Mouse (Mus musculus) midbrain, embryonic 12.5 days (tissue): ENCODE measurements at regions not wholly inside any gene's neighbourhood (a gene's known extent, or its start where the extent isn't known, plus 50 kb on each side); places are given as distances from the start of the nearest gene placed in this dataset.
"Not testable (repeated sequence)": the region's sequence is repeated elsewhere in the genome, so short reads cannot be mapped to it uniquely, and the experiment has no call there.

Experiments
- ATAC-seq: fragments of 200-750 bp; cut with Nextera tagmentation; 2 replicates; pipeline ENCODE4 v1.8.0; 2017; ENCODE audit warnings: low read depth, moderate TSS enrichment, moderate library complexity; ENCODE audit not compliant: low FRiP score
- H3K27ac ChIP-seq: fragments of 300-500 bp; sonication (generic); replicated peaks from 2 replicates; pipeline ENCODE4 v1.5.1; 2016; ENCODE audit warnings: mild to moderate bottlenecking
- H3K27me3 ChIP-seq: fragments of 300-500 bp; sonication (generic); 2 replicates; pipeline ENCODE4 v1.6.1; 2016; ENCODE audit warnings: mild to moderate bottlenecking
- H3K36me3 ChIP-seq: fragments of 300-500 bp; sonication (generic); 2 replicates; pipeline ENCODE4 v1.6.1; 2016
- H3K4me1 ChIP-seq: fragments of 300-500 bp; sonication (generic); 2 replicates; pipeline ENCODE4 v1.6.1; 2016
- H3K4me2 ChIP-seq: fragments of 300-500 bp; sonication (generic); replicated peaks from 2 replicates; pipeline ENCODE4 v1.6.1; 2016; ENCODE audit warnings: mild to moderate bottlenecking, moderate library complexity
- H3K4me3 ChIP-seq: fragments of 300-500 bp; sonication (generic); 2 replicates; pipeline ENCODE4 v1.5.1; 2016; ENCODE audit warnings: mild to moderate bottlenecking
- H3K9ac ChIP-seq: fragments of 300-500 bp; sonication (generic); replicated peaks from 2 replicates; pipeline ENCODE4 v1.6.1; 2016; ENCODE audit warnings: mild to moderate bottlenecking, moderate library complexity
- H3K9me3 ChIP-seq: fragments of 300-500 bp; sonication (generic); 2 replicates; pipeline ENCODE4 v1.6.1; 2016; ENCODE audit warnings: mild to moderate bottlenecking
- WGBS: fragments of 180-500 bp; shearing (Covaris S2); methylation state at CpG from one replicate; pipeline ENCODE4 v1.1.7; 2016; 5-methylcytosine and 5-hydroxymethylcytosine counted together

- Histone ChIP-seq H3K4me3 (no peak overlapping the region), H3K36me3 (no peaks in the 10 kb centered on the region), H3K9me3 (no peaks in the 10 kb centered on the region), H3K9ac (no peak overlapping the region), H3K27me3 (no peaks in the 10 kb centered on the region), H3K4me2 (no peak overlapping the region), H3K27ac (no peak overlapping the region), H3K4me1 (no peaks in the 10 kb centered on the region)
- WGBS = 92% methylated on average over 4 of the region's 4 CpGs
- no peak for ATAC-seq
These were observed 96.4 kb upstream of the C6 start for GRCm38 (mm10) chr15:4630611-4631010.

GRCm38 (mm10) chr15:4641666-4642065, 85.3 kb upstream of the C6 start:
- no peak for ATAC-seq
- Histone ChIP-seq H3K9me3 (no peaks in the 10 kb centered on the region), H3K4me1 (peaks cover 16% of the 10 kb centered on the region; the same call in 1 of the 2 replicates), H3K4me2 (no peak overlapping the region), H3K27ac (no peak overlapping the region), H3K27me3 (no peaks in the 10 kb centered on the region), H3K36me3 (no peaks in the 10 kb centered on the region), H3K4me3 (no peak overlapping the region), H3K9ac (no peak overlapping the region)
- 93% methylated on average over 4 of the region's 4 CpGs for WGBS

- H3K36me3 ChIP-seq = no peaks in the 10 kb centered on the region
- H3K4me2 ChIP-seq = no peak overlapping the region
- no peak overlapping the region for H3K9ac ChIP-seq
- peaks cover 16% of the 10 kb centered on the region; the same call in 1 of the 2 replicates for H3K4me1 ChIP-seq
- no peak overlapping the region for H3K27ac ChIP-seq
- WGBS = 59% methylated on average over 4 of the region's 4 CpGs
- ATAC-seq = no peak
- no peaks in the 10 kb centered on the region for H3K27me3 ChIP-seq
- no peak overlapping the region for H3K4me3 ChIP-seq
- H3K9me3 ChIP-seq = no peaks in the 10 kb centered on the region
These were observed 84.1 kb upstream of the C6 start for GRCm38 (mm10) chr15:4642859-4643258.

- Histone ChIP-seq H3K9ac (no peak overlapping the region), H3K4me1 (peaks cover 16% of the 10 kb centered on the region; the same call in 1 of the 2 replicates), H3K27me3 (no peaks in the 10 kb centered on the region), H3K36me3 (no peaks in the 10 kb centered on the region), H3K27ac (peak overlapping the region; percentile 78), H3K4me2 (no peak overlapping the region), H3K9me3 (no peaks in the 10 kb centered on the region), H3K4me3 (no peak overlapping the region)
- peak; percentile 94 for ATAC-seq
- 19% methylated on average over 4 of the region's 4 CpGs for WGBS
These were observed 82.9 kb upstream of the C6 start for GRCm38 (mm10) chr15:4643888-4644606.

DNA sequence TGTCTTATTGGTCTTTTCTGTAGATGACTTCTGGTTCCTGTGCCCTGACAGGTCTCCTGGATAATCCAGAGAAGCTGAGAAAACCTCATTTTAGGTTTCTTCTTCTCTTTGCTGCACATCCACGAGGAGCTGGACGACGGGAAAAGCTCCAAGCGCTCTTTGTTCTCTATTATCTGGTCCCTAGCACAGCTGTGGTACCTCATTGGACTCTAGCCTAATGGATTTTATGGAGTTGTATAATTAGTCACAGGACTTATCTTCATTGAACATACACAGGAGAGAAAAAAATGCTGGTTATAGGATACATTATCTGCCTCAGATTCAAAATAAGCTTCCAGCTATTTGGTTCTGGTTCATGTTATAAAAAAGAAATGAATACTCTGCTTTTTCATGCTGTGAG, 78.3 kb upstream of the C6 start:
- H3K27me3 ChIP-seq = no peaks in the 10 kb centered on the region
- H3K4me1 ChIP-seq = peaks cover 16% of the 10 kb centered on the region; the same call in 1 of the 2 replicates
- no peak overlapping the region for H3K4me2 ChIP-seq
- H3K9ac ChIP-seq = no peak overlapping the region
- H3K9me3 ChIP-seq = no peaks in the 10 kb centered on the region
- H3K27ac ChIP-seq = peak overlapping the region; percentile 20; the same call in 1 of the 2 replicates
- peak; percentile 50; the same call in 1 of the 2 replicates for ATAC-seq
- WGBS = 54% methylated on average over 4 of the region's 4 CpGs
- H3K4me3 ChIP-seq = no peak overlapping the region
- H3K36me3 ChIP-seq = no peaks in the 10 kb centered on the region

- Histone ChIP-seq H3K9me3 (no peaks in the 10 kb centered on the region), H3K9ac (no peak overlapping the region), H3K4me3 (no peak overlapping the region), H3K4me1 (no peaks in the 10 kb centered on the region), H3K36me3 (no peaks in the 10 kb centered on the region), H3K27ac (no peak overlapping the region), H3K4me2 (no peak overlapping the region), H3K27me3 (no peaks in the 10 kb centered on the region)
- 90% methylated on average over 1 of the region's 1 CpGs for WGBS
- no peak for ATAC-seq
These were observed 73.3 kb upstream of the C6 start for GRCm38 (mm10) chr15:4653706-4654105.

DNA sequence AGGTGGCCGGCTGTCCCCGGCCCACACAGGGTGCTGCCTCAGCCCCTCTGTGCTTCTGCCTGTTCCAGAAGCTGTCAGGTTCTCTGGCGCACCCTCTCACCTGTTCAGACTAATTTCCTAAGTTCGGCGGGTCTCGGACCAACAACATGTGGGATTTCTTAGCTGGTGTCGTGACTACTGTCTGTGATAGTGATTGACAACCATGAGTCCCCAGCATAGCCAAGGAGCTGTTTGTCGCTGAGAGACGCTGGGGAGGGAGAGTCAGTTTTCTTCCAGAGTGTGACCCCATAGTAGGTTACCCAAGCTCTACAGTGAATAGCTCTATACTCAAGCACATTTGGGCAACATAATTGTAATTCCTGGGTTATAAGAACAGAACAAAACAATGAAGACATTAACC, 54.1 kb upstream of the C6 start:
- WGBS = 91% methylated on average over 7 of the region's 9 CpGs
- H3K4me3 ChIP-seq, H3K27me3 ChIP-seq, H3K4me1 ChIP-seq, ATAC-seq, H3K9me3 ChIP-seq, H3K4me2 ChIP-seq, H3K9ac ChIP-seq, H3K36me3 ChIP-seq, H3K27ac ChIP-seq: not testable (repeated sequence)
